Mouse (Mus musculus): Measurements from ENCODE around the gene Pias3. TPM values are rescaled to one million over a fixed set of nuclear protein-coding genes. Genes with fewer than 3 reads are reported as not detected.

The Pias3 gene
- polyA plus RNA-seq, 1 experiment from 2014 or later, result 74.1 TPM

DNA sequence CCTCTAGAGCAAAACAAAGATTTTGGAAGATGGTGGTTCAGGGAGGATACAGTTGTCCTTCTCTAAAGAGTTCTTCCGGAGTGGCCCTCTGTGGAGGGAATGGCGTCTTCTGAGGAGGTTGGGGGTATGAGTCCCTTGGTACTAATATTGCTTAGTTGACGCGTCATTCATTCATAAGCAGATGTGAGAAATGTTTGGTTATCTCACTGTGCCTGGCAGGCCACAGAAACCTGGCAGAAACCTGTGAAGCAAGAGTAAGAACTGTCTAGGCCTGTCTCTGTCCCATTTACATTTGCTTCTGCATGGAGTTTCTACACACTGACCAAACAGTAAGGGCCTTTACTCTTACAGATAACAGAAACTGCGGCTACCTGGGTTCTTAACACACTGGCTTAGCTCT, 24.7 kb upstream of the Pias3 start:
- Histone ChIP-seq H3K4me3 (replicated peaks) (no peak overlapping the region), H3K36me3 (no peaks in the 10 kb centered on the region), H3K27ac (replicated peaks) (no peak overlapping the region), H3K9ac (no peak overlapping the region), H3K27me3 (no peaks in the 10 kb centered on the region), H3K9me3 (replicated peaks) (no peaks in the 10 kb centered on the region), H3K4me2 (replicated peaks) (no peak overlapping the region), H3K4me1 (peaks cover 13% of the 10 kb centered on the region; the same call in 1 of the 2 replicates)
- no peak for ATAC-seq (ENCODE audit: insufficient number of reproducible peaks, low FRiP score, low TSS enrichment, low read depth)
- WGBS, result 86% methylated on average over 5 of the region's 5 CpGs

DNA sequence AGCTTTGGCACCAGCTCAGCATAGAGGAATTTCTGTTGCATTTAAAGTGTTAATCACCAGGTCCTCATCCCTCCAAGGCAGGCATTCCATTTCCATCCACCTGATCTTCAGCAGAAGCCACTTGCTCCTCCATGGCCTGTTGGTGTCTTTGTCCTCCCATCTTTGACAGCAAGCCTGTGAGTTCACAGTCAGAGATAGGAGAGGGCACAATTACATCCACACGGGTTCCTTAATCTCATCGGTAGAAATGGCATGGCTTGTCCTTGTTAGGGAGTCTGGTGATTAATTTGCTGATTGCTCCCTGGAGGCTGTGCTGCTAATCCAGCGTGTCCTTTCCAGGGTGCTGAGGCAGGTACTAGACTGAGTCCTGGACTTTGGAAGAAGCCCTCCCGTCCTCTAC, 22.7 kb upstream of the Pias3 start:
- no peak for ATAC-seq (ENCODE audit: insufficient number of reproducible peaks, low FRiP score, low TSS enrichment, low read depth)
- WGBS, result 60% methylated on average over 4 of the region's 4 CpGs
- Histone ChIP-seq H3K9me3 (replicated peaks) (no peaks in the 10 kb centered on the region), H3K9ac (no peak overlapping the region), H3K27ac (replicated peaks) (no peak overlapping the region), H3K36me3 (no peaks in the 10 kb centered on the region), H3K4me2 (replicated peaks) (no peak overlapping the region), H3K4me1 (peaks cover 13% of the 10 kb centered on the region; the same call in 1 of the 2 replicates), H3K27me3 (no peaks in the 10 kb centered on the region), H3K4me3 (replicated peaks) (no peak overlapping the region)

DNA sequence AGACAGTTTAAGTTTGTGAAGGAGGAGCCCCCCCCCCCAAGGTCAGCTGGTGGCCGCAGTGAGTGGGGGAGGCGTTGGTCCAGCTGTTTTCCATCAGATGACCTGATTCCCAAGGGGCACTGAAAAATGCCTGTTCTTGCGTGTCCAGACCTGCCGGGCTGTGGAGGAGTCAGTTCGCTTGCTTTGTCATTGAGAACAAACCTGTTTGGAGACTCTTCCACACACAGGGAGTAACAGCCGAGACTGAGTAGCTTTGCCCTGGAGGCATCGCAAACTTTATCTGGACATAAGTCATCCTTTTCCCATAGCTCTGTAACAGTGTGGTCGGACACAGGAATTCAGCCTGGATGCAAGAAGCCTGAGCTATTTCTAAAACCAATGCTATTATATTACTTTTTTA, 21.7 kb upstream of the Pias3 start:
- ATAC-seq (ENCODE audit: insufficient number of reproducible peaks, low FRiP score, low TSS enrichment, low read depth), result no peak
- H3K4me3 ChIP-seq (replicated peaks), result no peak overlapping the region
- 8% methylated on average over 8 of the region's 8 CpGs for WGBS
- no peaks in the 10 kb centered on the region for H3K27me3 ChIP-seq
- H3K27ac ChIP-seq (replicated peaks), result peak overlapping the region; percentile 78
- H3K9me3 ChIP-seq (replicated peaks), result no peaks in the 10 kb centered on the region
- H3K4me2 ChIP-seq (replicated peaks), result 0 out of 2 replicates have a peak overlapping the region, but pooled peaks have one; percentile 10
- H3K36me3 ChIP-seq, result no peaks in the 10 kb centered on the region
- peaks cover 18% of the 10 kb centered on the region for H3K4me1 ChIP-seq
- H3K9ac ChIP-seq, result no peak overlapping the region

DNA sequence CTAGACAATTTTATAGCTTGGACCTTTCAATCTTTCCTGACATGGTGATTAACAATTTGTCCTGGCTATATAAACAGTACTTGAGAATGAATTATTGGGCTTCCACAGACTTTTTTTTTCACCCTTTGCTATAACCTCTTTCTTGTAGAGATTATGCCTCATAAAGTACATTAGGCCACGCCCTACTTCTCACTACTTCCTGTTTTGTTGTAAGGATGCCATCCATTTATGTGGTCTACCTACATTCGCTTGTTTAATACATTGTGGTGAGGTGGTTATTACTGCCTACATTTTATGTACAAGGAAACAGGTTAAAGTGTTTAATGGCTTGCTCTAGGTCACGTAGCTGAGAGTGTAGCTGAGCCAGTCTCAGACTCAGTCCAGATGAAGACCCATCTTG, 21.0 kb upstream of the Pias3 start:
- Histone ChIP-seq H3K36me3 (no peaks in the 10 kb centered on the region), H3K4me3 (replicated peaks) (no peak overlapping the region), H3K4me2 (replicated peaks) (no peak overlapping the region), H3K27ac (replicated peaks) (peak overlapping the region; percentile 78; the same call in 1 of the 2 replicates), H3K4me1 (peaks cover 19% of the 10 kb centered on the region), H3K9ac (no peak overlapping the region), H3K9me3 (replicated peaks) (no peaks in the 10 kb centered on the region), H3K27me3 (peaks cover 3% of the 10 kb centered on the region; the same call in 1 of the 2 replicates)
- no peak for ATAC-seq (ENCODE audit: insufficient number of reproducible peaks, low FRiP score, low TSS enrichment, low read depth)
- 76% methylated on average over 3 of the region's 3 CpGs for WGBS

DNA sequence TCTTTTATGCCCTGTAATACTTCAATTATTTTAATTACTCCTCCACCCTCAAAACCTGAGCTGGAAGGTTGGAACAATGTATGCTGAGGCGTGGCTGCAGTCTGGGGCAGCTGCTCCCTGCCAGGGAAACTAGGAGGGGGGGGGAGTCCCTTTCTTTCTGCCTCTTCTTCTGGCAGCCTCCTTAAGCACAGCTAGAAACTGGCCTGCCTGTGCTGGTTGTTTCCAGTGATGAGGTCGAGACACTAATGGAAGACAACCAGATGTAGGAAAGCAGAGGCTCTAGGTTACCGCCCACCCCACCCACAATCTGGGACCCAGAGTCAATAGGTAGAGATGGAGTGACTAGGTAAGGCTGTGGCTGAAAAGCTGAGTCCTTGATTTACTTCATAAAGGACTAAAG, 20.5 kb upstream of the Pias3 start:
- Histone ChIP-seq H3K9me3 (replicated peaks) (no peaks in the 10 kb centered on the region), H3K4me2 (replicated peaks) (no peak overlapping the region), H3K36me3 (no peaks in the 10 kb centered on the region), H3K4me3 (replicated peaks) (no peak overlapping the region), H3K27ac (replicated peaks) (peak overlapping the region; percentile 78; the same call in 1 of the 2 replicates), H3K4me1 (peaks cover 14% of the 10 kb centered on the region), H3K27me3 (peaks cover 3% of the 10 kb centered on the region; the same call in 1 of the 2 replicates), H3K9ac (no peak overlapping the region)
- WGBS, result 47% methylated on average over 3 of the region's 3 CpGs
- peak; percentile 11; the same call in 1 of the 2 replicates for ATAC-seq (ENCODE audit: insufficient number of reproducible peaks, low FRiP score, low TSS enrichment, low read depth)

DNA sequence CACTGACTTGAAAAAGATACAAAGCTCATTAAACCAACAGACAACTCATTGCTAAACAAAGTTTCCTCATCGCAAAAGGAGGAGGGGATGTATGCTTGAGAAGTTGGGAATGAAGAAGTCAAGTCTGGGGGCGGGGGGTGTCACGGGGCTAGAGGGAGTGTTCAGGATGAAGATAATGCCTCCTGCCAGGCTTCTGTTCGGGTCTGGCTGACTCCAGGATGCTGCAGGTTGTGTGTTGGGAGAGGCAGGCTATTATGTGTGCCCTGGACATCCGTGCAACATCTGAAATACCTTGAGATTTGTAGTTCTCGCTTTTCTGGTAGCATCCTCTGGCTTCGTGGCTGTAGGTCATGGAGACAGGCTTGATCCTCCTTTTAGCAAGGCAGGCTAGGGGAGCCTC, 17.7 kb upstream of the Pias3 start:
- peaks cover 13% of the 10 kb centered on the region for H3K4me1 ChIP-seq
- no peak for ATAC-seq (ENCODE audit: insufficient number of reproducible peaks, low FRiP score, low TSS enrichment, low read depth)
- H3K36me3 ChIP-seq, result no peaks in the 10 kb centered on the region
- peaks cover 5% of the 10 kb centered on the region for H3K27me3 ChIP-seq
- H3K4me2 ChIP-seq (replicated peaks), result no peak overlapping the region
- no peaks in the 10 kb centered on the region for H3K9me3 ChIP-seq (replicated peaks)
- no peak overlapping the region for H3K9ac ChIP-seq
- H3K4me3 ChIP-seq (replicated peaks), result no peak overlapping the region
- H3K27ac ChIP-seq (replicated peaks), result 0 out of 2 replicates have a peak overlapping the region, but pooled peaks have one; percentile 34
- 65% methylated on average over 7 of the region's 7 CpGs for WGBS

DNA sequence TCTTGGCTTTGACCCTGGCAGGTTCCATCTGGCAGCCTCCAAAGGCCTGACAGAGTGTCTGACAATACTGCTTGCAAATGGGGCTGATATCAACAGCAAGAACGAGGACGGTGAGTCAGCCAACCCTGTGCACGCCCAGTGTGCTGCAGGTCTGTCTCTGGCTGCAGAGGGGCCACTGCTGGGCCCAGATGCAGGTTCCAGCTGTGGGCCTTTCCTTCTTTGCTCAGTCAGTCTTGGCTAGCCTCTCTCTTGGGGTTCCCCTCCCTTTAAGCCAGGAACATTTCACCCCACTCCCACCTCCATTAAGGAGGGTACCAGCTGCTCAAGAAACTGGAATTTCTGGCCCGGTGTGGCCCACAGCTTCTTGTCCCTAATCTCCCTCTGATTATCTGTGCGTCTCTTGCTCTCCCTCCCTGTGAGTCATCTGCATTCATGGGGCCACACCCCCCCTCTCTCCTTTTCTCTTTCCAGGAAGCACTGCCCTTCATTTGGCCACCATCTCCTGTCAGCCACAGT, 17.0 kb upstream of the Pias3 start:
- H3K27me3 ChIP-seq, result peaks cover 12% of the 10 kb centered on the region
- H3K4me3 ChIP-seq (replicated peaks), result no peak overlapping the region
- 22% methylated on average over 5 of the region's 5 CpGs for WGBS
- H3K4me1 ChIP-seq, result peaks cover 17% of the 10 kb centered on the region
- H3K9me3 ChIP-seq (replicated peaks), result no peaks in the 10 kb centered on the region
- no peak overlapping the region for H3K4me2 ChIP-seq (replicated peaks)
- no peak overlapping the region for H3K9ac ChIP-seq
- H3K36me3 ChIP-seq, result no peaks in the 10 kb centered on the region
- 0 out of 2 replicates have a peak overlapping the region, but pooled peaks have one; percentile 34 for H3K27ac ChIP-seq (replicated peaks)
- ATAC-seq (ENCODE audit: insufficient number of reproducible peaks, low FRiP score, low TSS enrichment, low read depth), result peak; percentile 58; the same call in 1 of the 2 replicates

DNA sequence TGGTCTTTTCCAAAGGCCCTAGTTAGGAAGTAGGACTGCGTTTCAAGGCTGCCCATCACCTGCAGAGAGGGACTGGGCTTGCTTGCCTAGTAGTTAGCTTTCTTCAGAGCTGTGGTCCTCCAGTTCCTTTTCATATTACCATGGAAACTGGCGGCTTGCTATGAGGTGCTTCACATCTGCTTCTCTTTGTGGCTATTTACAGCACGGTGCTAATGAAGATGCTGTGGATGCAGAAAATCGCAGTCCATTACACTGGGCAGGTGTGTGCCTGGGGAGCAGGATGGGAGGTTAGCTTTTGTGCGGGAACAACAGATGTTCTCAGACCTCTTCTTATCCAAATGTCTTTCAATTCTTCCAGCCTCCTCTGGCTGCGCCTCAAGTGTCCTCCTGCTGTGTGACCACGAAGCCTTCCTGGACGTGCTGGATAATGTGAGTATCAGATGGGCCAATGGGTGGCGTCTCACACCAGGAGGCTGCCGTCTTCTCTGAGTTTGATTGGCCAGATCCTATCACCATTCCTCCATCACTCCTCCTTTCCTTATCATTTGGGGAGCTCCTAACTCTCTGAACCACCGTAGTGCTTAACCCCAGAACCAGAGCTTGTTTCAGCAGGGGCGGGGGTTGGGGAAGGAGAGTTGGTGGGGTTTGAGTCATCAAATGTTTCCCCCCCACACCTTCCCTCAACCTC, 15.8 kb upstream of the Pias3 start:
- Histone ChIP-seq H3K9ac (no peak overlapping the region), H3K27ac (replicated peaks) (no peak overlapping the region), H3K4me3 (replicated peaks) (no peak overlapping the region), H3K36me3 (no peaks in the 10 kb centered on the region), H3K4me1 (peaks cover 23% of the 10 kb centered on the region), H3K4me2 (replicated peaks) (no peak overlapping the region), H3K9me3 (replicated peaks) (no peaks in the 10 kb centered on the region), H3K27me3 (peaks cover 14% of the 10 kb centered on the region)
- no peak for ATAC-seq (ENCODE audit: insufficient number of reproducible peaks, low FRiP score, low TSS enrichment, low read depth)
- WGBS, result 32% methylated on average over 12 of the region's 12 CpGs

DNA sequence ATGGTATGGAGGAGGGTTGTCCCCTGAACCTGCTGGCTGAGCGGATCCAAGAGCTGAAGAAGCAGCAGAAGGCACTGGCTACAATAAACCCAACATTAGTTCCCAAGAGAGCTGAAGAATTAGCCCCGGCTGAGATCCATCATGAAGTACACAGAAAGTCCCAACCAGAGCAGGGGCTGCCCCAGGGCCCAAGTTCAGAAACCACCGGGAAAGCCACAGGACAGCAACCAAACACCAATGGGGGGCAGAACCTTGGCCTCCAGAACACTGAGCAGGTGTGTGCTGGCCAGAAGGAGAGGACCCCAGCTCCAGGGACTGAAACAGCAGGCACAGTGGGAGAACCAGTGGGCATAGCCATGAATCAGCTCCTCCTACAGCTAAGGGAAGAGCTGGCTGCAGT, 12.7 kb upstream of the Pias3 start:
- Histone ChIP-seq H3K27me3 (peaks cover 14% of the 10 kb centered on the region), H3K4me1 (peaks cover 20% of the 10 kb centered on the region), H3K9me3 (replicated peaks) (no peaks in the 10 kb centered on the region), H3K4me2 (replicated peaks) (no peak overlapping the region), H3K27ac (replicated peaks) (no peak overlapping the region), H3K4me3 (replicated peaks) (no peak overlapping the region), H3K9ac (no peak overlapping the region), H3K36me3 (no peaks in the 10 kb centered on the region)
- ATAC-seq (ENCODE audit: insufficient number of reproducible peaks, low FRiP score, low TSS enrichment, low read depth), result no peak
- 71% methylated on average over 3 of the region's 3 CpGs for WGBS

DNA sequence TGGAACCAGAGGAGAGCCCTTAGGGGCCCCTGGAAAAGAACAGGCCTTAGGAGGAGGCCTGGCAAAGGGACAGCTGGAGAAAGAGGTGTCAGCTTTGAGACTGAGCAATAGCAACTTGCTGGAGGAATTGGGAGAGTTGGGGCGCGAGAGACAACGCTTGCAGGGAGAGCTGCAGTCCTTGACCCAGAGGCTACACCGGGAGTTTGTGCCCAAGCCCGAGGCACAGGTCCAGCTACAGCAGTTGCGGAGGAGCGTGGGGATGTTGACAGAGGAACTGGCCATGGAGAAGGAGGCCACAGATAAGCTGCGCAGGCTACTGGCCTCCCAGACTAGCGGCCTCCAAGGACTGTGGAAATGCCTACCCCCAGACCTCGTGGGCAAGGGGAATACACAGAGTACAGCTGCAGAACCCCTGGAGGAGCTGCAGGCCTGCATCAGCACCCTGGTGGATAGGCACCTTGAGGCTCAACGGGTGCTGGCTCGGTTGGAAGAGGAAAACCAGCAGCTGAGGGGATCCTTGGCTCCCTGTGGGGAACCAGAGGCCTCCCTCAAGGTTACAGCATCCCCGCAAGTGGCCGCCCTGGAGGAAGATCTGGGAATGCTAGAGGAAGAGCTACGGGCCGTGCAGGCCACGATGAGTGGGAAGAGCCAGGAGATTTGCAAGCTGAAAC, 11.9 kb upstream of the Pias3 start:
- WGBS, result 61% methylated on average over 17 of the region's 17 CpGs
- no peaks in the 10 kb centered on the region for H3K9me3 ChIP-seq (replicated peaks)
- H3K27me3 ChIP-seq, result peaks cover 14% of the 10 kb centered on the region
- no peak overlapping the region for H3K9ac ChIP-seq
- H3K36me3 ChIP-seq, result no peaks in the 10 kb centered on the region
- peaks cover 16% of the 10 kb centered on the region for H3K4me1 ChIP-seq
- H3K27ac ChIP-seq (replicated peaks), result no peak overlapping the region
- H3K4me2 ChIP-seq (replicated peaks), result peak overlapping the region; percentile 47
- ATAC-seq (ENCODE audit: insufficient number of reproducible peaks, low FRiP score, low TSS enrichment, low read depth), result no peak
- peak overlapping the region; percentile 21 for H3K4me3 ChIP-seq (replicated peaks)

DNA sequence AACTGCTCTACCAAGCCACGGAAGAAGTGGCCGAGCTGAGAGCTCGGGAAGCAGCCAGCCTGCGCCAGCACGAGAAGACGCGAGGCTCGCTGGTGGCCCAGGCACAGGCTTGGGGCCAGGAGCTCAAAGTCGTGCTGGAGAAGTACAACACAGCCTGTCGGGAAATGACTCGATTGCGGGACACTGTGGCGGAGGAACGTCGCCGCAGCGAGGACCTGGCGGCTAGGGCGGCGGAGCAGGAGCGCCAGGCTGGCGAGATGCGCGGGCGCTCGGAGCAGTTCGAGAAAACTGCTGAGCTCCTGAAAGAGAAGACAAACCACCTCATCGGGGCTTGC, 11.4 kb upstream of the Pias3 start:
- no peak overlapping the region for H3K27ac ChIP-seq (replicated peaks)
- H3K9me3 ChIP-seq (replicated peaks), result no peaks in the 10 kb centered on the region
- H3K36me3 ChIP-seq, result no peaks in the 10 kb centered on the region
- peaks cover 14% of the 10 kb centered on the region for H3K4me1 ChIP-seq
- WGBS, result 33% methylated on average over 28 of the region's 28 CpGs
- ATAC-seq (ENCODE audit: insufficient number of reproducible peaks, low FRiP score, low TSS enrichment, low read depth), result no peak
- H3K27me3 ChIP-seq, result peaks cover 12% of the 10 kb centered on the region
- no peak overlapping the region for H3K9ac ChIP-seq
- peak overlapping the region; percentile 21 for H3K4me3 ChIP-seq (replicated peaks)
- peak overlapping the region; percentile 47 for H3K4me2 ChIP-seq (replicated peaks)

Measured in embryonic facial prominence, embryonic 15.5 days (tissue).